Mouse (Mus musculus): ENCODE measurements at regions not wholly inside any gene's neighbourhood (a gene's known extent, or its start where the extent isn't known, plus 50 kb on each side); places are given as distances from the start of the nearest gene placed in this dataset.

DNA sequence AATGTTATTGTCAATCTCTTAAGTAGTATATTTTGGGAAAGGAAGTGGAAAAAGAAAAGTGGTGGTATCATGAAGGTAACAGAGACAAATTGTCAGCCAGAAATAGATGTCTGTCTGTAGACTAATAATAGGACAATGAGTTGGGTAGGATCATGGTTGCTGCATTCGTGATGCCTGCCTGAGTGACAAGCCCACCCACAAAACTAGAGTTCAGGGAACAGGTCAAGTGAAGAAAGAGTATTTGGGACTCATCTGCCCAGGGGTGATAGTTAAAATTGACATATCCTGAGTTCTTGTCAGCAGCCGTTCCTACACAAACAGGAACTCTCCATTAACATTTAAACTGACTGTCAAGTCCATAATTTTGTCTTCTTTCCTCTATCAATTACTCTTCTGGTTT, 1120.6 kb upstream of the Nr2f1 start:
- Histone ChIP-seq H3K9me3 (no peaks in the 10 kb centered on the region), H3K27me3 (no peaks in the 10 kb centered on the region), H3K9ac (no peak overlapping the region), H3K27ac (replicated peaks) (no peak overlapping the region), H3K4me2 (no peak overlapping the region), H3K4me1 (replicated peaks) (no peaks in the 10 kb centered on the region), H3K36me3 (no peaks in the 10 kb centered on the region), H3K4me3 (no peak overlapping the region)
- WGBS = 41% methylated on average over 2 of the region's 2 CpGs
- no peak for ATAC-seq (ENCODE audit: low FRiP score, low read depth)

DNA sequence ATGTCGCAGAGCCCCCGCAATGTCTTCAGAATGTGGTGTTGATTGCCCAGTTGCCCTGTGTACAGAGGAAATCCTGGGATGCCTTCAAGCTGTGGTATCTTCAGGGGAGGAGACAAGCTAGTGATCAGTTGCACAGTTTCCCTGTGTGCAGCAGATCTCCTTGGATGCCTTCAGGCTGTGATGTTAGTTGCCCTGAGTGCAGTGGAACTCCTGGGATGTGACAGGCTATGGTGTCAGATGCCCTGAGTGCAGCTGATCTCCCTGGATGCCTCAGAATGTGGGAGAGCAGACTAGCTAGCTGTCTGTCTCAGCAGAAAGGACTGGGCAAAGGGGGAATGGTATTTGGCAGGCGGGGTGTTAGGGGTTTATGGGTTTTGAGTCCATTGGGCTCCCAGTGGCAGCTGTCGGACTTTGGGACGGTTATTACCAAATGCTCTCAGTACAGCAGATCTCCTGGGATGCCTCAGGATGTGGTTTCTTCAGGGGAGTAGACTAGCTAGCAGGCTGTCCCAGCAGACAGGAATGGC, 1110.1 kb upstream of the Nr2f1 start:
- no peak overlapping the region for H3K9ac ChIP-seq
- no peaks in the 10 kb centered on the region for H3K27me3 ChIP-seq
- H3K9me3 ChIP-seq = no peaks in the 10 kb centered on the region
- no peak for ATAC-seq (ENCODE audit: low FRiP score, low read depth)
- no peaks in the 10 kb centered on the region for H3K4me1 ChIP-seq (replicated peaks)
- H3K4me2 ChIP-seq = no peak overlapping the region
- WGBS = 86% methylated on average over 5 of the region's 5 CpGs
- H3K36me3 ChIP-seq = no peaks in the 10 kb centered on the region
- no peak overlapping the region for H3K4me3 ChIP-seq
- no peak overlapping the region for H3K27ac ChIP-seq (replicated peaks)

DNA sequence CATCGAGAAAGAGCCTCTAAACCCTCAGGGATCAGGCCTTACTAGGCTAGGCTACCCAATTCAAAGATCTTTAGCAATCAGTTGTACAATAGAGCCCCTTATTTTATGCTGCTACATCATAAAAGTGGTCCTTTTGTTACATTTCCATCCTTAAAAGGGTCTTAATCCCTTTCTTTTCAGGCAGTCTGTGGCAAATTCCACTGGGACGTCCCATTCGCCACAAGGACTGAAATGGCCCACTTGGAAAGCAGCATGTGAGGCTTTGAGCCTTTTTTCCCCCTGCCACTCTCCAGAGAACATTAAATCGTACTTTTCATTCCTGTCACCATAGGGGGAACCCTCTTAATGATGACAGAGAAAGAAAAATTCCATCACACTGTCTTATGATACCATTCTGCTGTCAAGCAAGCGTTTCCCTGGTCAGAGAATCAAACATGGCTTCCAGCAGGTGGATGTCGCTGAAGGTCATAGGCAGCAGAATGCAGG, 1097.7 kb upstream of the Nr2f1 start:
- 33% methylated on average over 6 of the region's 6 CpGs for WGBS
- ATAC-seq (ENCODE audit: low FRiP score, low read depth) = no peak
- Histone ChIP-seq H3K4me2 (no peak overlapping the region), H3K9me3 (no peaks in the 10 kb centered on the region), H3K27me3 (no peaks in the 10 kb centered on the region), H3K36me3 (no peaks in the 10 kb centered on the region), H3K9ac (no peak overlapping the region), H3K4me1 (replicated peaks) (no peaks in the 10 kb centered on the region), H3K4me3 (no peak overlapping the region), H3K27ac (replicated peaks) (no peak overlapping the region)

DNA sequence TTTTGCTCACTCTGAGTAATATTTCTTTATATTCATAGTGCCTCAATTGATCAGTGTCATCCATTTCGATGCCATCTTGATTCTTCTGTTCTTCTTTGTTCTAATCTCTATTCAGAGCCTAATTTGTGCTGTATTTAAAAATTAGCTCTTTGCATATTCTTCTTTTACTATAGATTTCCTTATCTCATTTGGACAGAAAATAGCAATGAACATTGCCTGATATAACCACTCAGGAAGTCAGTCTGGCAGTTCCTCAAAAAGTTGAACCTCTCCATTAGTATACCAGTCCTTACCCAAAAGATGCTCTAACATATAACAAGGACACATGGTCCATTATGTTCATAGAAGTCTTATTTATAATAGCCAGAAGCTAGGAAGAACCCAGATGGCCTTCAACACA, 1088.5 kb upstream of the Nr2f1 start:
- 94% methylated on average over 1 of the region's 1 CpGs for WGBS
- H3K9me3 ChIP-seq = no peaks in the 10 kb centered on the region
- H3K27ac ChIP-seq (replicated peaks) = no peak overlapping the region
- ATAC-seq (ENCODE audit: low FRiP score, low read depth) = no peak
- no peak overlapping the region for H3K9ac ChIP-seq
- H3K4me3 ChIP-seq = no peak overlapping the region
- H3K36me3 ChIP-seq = no peaks in the 10 kb centered on the region
- H3K4me1 ChIP-seq (replicated peaks) = no peaks in the 10 kb centered on the region
- no peaks in the 10 kb centered on the region for H3K27me3 ChIP-seq
- no peak overlapping the region for H3K4me2 ChIP-seq

DNA sequence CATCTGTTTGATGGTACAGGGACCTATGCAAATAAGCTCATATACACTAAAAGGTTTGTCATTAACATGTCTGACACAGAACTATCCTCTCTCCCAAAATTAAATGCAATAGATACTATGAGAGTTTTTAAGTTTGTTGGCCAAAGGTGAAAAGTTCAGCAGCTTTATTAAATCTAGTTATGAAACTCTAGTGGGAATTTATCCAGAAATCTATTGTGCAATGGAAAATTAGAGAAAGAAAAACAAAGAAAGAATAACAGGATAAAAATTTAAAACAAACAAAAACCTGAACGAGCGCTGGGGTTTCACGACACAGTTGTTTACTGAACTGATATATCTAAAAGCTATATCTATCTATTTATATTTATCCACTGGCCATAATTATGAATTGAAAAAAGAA, 1086.6 kb upstream of the Nr2f1 start:
- Histone ChIP-seq H3K36me3 (no peaks in the 10 kb centered on the region), H3K4me1 (replicated peaks) (no peaks in the 10 kb centered on the region), H3K27ac (replicated peaks) (no peak overlapping the region), H3K4me3 (no peak overlapping the region), H3K4me2 (no peak overlapping the region), H3K27me3 (no peaks in the 10 kb centered on the region), H3K9me3 (no peaks in the 10 kb centered on the region), H3K9ac (no peak overlapping the region)
- WGBS = 82% methylated on average over 3 of the region's 3 CpGs
- ATAC-seq (ENCODE audit: low FRiP score, low read depth) = no peak

DNA sequence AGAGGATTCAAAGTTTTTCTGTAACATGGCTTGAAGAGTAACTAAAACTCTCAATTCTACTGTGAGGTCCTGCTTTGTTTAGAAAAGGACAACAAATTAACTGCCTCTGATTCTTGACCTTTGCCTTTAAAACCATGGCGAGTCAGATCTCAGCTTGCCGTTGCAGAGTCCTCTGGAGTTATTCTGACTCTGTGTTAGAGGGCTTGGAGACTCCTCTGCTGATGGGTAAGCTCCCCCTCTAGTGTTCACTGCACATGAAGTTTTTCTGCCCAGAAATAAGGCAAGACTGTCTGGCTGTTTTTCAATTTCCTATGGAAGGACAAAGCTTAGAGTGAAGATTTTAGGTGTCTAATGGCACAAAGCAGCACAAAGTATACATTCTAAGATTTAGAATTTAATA, 1085.9 kb upstream of the Nr2f1 start:
- Histone ChIP-seq H3K27me3 (no peaks in the 10 kb centered on the region), H3K4me2 (no peak overlapping the region), H3K36me3 (no peaks in the 10 kb centered on the region), H3K9me3 (no peaks in the 10 kb centered on the region), H3K9ac (no peak overlapping the region), H3K27ac (replicated peaks) (no peak overlapping the region), H3K4me1 (replicated peaks) (no peaks in the 10 kb centered on the region), H3K4me3 (no peak overlapping the region)
- WGBS = 1% methylated on average over 2 of the region's 2 CpGs
- ATAC-seq (ENCODE audit: low FRiP score, low read depth) = peak; percentile 82; the same call in 1 of the 2 replicates

DNA sequence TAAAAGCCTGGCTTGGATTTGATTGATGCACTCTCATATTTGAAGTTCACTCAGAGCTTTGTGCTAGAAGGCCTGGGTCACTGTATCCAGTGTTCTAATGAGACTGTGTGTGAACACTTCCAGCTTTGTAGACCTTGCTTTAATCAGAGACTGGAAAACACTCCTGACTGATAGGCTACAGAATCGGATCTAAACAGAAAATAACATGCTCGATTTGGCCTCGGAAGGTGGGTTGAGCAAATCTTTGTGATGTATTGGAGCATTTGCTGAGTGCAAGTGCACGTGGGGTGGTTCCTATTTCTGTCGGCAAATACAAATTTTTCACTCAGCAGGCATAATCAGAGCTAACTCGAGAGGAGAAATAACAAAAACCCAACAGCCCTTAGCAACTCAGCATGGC, 1078.2 kb upstream of the Nr2f1 start:
- Histone ChIP-seq H3K27me3 (no peaks in the 10 kb centered on the region), H3K9me3 (no peaks in the 10 kb centered on the region), H3K4me2 (peak overlapping the region; percentile 38), H3K9ac (no peak overlapping the region), H3K4me1 (replicated peaks) (peaks cover 7% of the 10 kb centered on the region), H3K27ac (replicated peaks) (0 out of 2 replicates have a peak overlapping the region, but pooled peaks have one; percentile 11), H3K36me3 (no peaks in the 10 kb centered on the region), H3K4me3 (no peak overlapping the region)
- 15% methylated on average over 6 of the region's 6 CpGs for whole genome bisulfite sequencing
- no peak for ATAC-seq (ENCODE audit: low FRiP score, low read depth)

DNA sequence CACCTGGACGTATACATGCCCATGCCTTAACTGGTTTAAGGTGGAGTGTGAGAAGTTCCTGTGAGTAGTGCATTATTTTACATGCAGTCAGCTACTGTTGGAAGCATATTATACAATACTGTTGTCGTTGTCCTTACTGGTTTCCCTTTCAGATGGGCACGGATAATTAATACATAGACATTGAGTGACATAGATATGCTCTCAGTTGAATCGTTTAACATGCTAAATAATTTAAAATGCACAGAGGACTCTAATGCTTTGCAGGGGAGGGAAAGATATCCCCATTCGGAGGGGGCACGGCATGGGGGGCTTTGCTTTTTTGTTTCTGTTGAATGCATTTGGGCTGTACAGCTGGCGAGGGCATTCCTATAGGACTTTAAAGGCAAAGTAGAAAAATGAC, 1077.8 kb upstream of the Nr2f1 start:
- peak overlapping the region; percentile 38 for H3K4me2 ChIP-seq
- no peak overlapping the region for H3K9ac ChIP-seq
- 29% methylated on average over 7 of the region's 7 CpGs for WGBS
- H3K27ac ChIP-seq (replicated peaks) = no peak overlapping the region
- no peak overlapping the region for H3K4me3 ChIP-seq
- H3K4me1 ChIP-seq (replicated peaks) = peaks cover 7% of the 10 kb centered on the region
- no peaks in the 10 kb centered on the region for H3K27me3 ChIP-seq
- no peaks in the 10 kb centered on the region for H3K9me3 ChIP-seq
- no peaks in the 10 kb centered on the region for H3K36me3 ChIP-seq
- no peak for ATAC-seq (ENCODE audit: low FRiP score, low read depth)

DNA sequence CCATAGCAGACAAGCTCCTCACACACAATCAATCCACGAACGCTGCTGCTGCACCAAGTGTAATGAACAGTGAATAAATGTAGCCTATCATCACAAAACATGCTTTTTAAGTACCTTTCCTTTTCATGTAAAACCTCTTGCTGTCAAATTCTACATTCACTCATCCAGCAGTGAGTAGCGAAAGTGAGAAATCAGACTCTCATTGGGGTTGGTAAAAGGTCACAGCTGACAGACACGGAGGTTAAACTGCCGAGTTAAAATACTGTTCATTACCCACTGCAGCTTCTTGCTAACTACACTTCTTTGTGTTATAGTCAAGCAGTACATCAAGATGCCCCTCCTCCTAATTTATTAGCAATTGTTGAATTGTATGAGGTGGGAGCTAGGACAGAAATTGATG, 1055.8 kb upstream of the Nr2f1 start:
- Histone ChIP-seq H3K36me3 (no peaks in the 10 kb centered on the region), H3K27me3 (no peaks in the 10 kb centered on the region), H3K4me2 (no peak overlapping the region), H3K9ac (no peak overlapping the region), H3K4me3 (no peak overlapping the region), H3K9me3 (no peaks in the 10 kb centered on the region), H3K4me1 (replicated peaks) (no peaks in the 10 kb centered on the region), H3K27ac (replicated peaks) (no peak overlapping the region)
- ATAC-seq (ENCODE audit: low FRiP score, low read depth) = no peak
- WGBS = 45% methylated on average over 5 of the region's 5 CpGs

DNA sequence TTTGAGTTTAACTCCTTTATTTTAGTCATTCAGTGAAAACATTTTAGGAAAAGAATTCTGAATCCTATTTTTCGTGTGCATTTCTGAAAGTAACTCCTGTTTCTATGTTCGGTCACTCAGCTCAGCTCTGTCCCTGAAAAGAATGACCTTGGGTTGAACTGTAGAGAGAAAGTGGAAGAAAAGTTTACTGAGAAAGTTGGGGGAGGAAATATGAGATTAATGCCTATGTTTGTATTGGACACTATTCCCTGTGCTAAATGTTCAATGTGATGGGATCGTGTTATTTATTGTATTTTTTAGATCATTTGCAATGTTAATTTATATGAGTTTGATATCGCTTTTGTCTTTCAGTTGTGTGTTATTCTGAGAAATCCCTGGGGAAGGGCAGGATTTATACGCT, 1052.8 kb upstream of the Nr2f1 start:
- no peaks in the 10 kb centered on the region for H3K27me3 ChIP-seq
- no peaks in the 10 kb centered on the region for H3K4me1 ChIP-seq (replicated peaks)
- no peak overlapping the region for H3K4me2 ChIP-seq
- 46% methylated on average over 5 of the region's 5 CpGs for WGBS
- no peak for ATAC-seq (ENCODE audit: low FRiP score, low read depth)
- H3K9me3 ChIP-seq = no peaks in the 10 kb centered on the region
- no peaks in the 10 kb centered on the region for H3K36me3 ChIP-seq
- H3K9ac ChIP-seq = no peak overlapping the region
- no peak overlapping the region for H3K4me3 ChIP-seq
- H3K27ac ChIP-seq (replicated peaks) = no peak overlapping the region

DNA sequence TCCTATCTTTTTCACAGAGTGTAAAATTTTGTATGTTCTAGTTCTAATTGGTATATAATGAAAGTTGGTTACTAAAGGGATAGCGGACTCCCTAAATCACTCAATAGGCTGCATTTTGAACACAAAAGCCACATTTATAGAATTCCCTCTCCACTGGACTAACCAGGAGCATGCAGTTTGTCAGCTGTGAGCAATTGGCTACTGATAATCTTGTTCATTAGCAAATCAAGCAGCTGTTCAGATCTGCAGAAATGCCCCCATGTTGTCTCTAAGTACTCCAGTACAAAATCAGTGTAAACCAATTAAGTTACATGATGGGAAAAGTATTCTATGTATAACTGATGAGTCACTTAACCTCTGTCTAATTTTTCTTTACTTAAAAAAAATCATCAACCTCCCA, 1051.7 kb upstream of the Nr2f1 start:
- Histone ChIP-seq H3K9me3 (no peaks in the 10 kb centered on the region), H3K4me2 (no peak overlapping the region), H3K27ac (replicated peaks) (no peak overlapping the region), H3K36me3 (no peaks in the 10 kb centered on the region), H3K4me1 (replicated peaks) (no peaks in the 10 kb centered on the region), H3K4me3 (no peak overlapping the region), H3K9ac (no peak overlapping the region), H3K27me3 (no peaks in the 10 kb centered on the region)
- 68% methylated on average over 1 of the region's 1 CpGs for WGBS
- no peak for ATAC-seq (ENCODE audit: low FRiP score, low read depth)
